Mouse (Mus musculus) forebrain, embryonic 10.5 days (tissue): ENCODE data around the gene Fcnb. TPM values are rescaled to one million over a fixed set of nuclear protein-coding genes. Genes with fewer than 3 reads are reported as not detected.

Experiments
- DNase-seq: peaks from one replicate; pipeline ENCODE4 v3.0.0-alpha.2; 2017; ENCODE audit warnings: low spot score; ENCODE audit errors: extremely low spot score
- H3K27ac ChIP-seq: fragments of 300-500 bp; sonication (generic); 2 replicates; pipeline ENCODE4 v1.5.1; 2016; ENCODE audit warnings: mild to moderate bottlenecking
- H3K27me3 ChIP-seq: fragments of 300-500 bp; sonication (generic); 2 replicates; pipeline ENCODE4 v1.6.1; 2016; ENCODE audit warnings: mild to moderate bottlenecking; ENCODE audit not compliant: poor library complexity, severe bottlenecking
- H3K36me3 ChIP-seq: fragments of 300-500 bp; sonication (generic); replicated peaks from 2 replicates; pipeline ENCODE4 v1.6.1; 2016; ENCODE audit warnings: mild to moderate bottlenecking, moderate library complexity
- H3K4me1 ChIP-seq: fragments of 300-500 bp; sonication (generic); 2 replicates; pipeline ENCODE4 v1.6.1; 2016
- H3K4me3 ChIP-seq: fragments of 300-500 bp; sonication (generic); 2 replicates; pipeline ENCODE4 v1.5.1; 2016; ENCODE audit warnings: mild to moderate bottlenecking, moderate library complexity
- H3K9me3 ChIP-seq: fragments of 300-500 bp; sonication (generic); 2 replicates; pipeline ENCODE4 v1.6.1; 2016; ENCODE audit warnings: mild to moderate bottlenecking, moderate library complexity
- WGBS: fragments of 180-500 bp; shearing (Covaris S2); methylation state at CpG from one replicate; pipeline ENCODE4 v1.1.7; 2016; 5-methylcytosine and 5-hydroxymethylcytosine counted together
- polyA plus RNA-seq: library from polyadenylated mRNA; unstranded; fragments of >200 nt; fragmentation: Nextera tagmentation; extraction: Ambion mirVana; gene quantifications from 2 replicates; pipeline ENCODE4 v1.2.1, GENCODE M21; 2016

Gene Fcnb
- polyA plus RNA-seq, 1 experiment from 2014 or later, result not detected

- H3K4me1 ChIP-seq, result 0 out of 2 replicates have a peak, but pooled peaks cover 4% of the 10 kb centered on the region
- WGBS, result 92% methylated on average over 12 of the region's 12 CpGs
Measured at GRCm38 (mm10) chr2:28037505-28038390, 46.9 kb downstream of the Fcnb start.

GRCm38 (mm10) chr2:28036788-28037187 is 47.9 kb downstream of the Fcnb start:
- Histone ChIP-seq H3K27ac (no peak overlapping the region), H3K4me1 (0 out of 2 replicates have a peak, but pooled peaks cover 4% of the 10 kb centered on the region), H3K27me3 (no peaks in the 10 kb centered on the region), H3K36me3 (peaks cover 7% of the 10 kb centered on the region), H3K4me3 (no peak overlapping the region), H3K9me3 (no peaks in the 10 kb centered on the region)
- DNase-seq, result no peak
- 87% methylated on average over 13 of the region's 13 CpGs for WGBS

More at GRCm38 (mm10) chr2:28037505-28038390, 46.9 kb downstream of the Fcnb start:
- no peak for DNase-seq
- Histone ChIP-seq H3K27me3 (no peaks in the 10 kb centered on the region), H3K27ac (no peak overlapping the region), H3K36me3 (peaks cover 7% of the 10 kb centered on the region), H3K9me3 (no peaks in the 10 kb centered on the region), H3K4me3 (no peak overlapping the region)

DNA sequence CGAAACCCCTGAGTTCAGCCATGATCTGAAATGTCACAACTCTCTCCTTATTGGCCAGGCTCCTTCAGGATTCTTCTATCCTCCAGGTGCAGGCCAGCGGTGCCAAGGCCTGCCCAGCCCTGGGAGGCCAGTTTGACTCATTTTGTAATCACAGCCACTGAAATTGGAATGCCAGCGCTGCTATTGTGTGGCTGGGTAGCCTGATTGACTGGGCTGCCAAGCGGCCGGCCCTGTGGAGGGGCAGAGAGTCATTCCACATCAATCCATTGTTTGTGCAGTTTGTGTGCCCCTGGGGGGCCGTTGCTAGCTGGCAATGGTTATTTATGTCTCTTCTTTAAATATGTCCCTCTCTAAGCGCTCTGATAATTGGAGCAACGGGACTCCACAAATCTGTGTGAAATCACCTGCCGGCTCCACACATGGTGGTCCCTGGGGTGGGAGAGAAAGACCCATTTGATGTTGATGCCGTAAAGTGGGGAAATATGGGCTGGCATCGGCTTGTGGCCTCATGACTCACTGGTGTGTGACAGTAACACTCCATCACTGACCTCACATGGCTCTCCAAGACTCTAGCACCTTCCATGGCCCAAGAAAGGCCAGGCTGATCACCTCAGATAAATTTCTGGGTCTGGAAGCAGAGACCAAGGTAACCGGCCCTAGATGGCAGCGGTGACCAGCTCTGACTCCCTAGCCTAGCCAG is 50.5 kb downstream of the Fcnb start:
- Histone ChIP-seq H3K27me3 (no peaks in the 10 kb centered on the region), H3K4me3 (no peak overlapping the region), H3K9me3 (no peaks in the 10 kb centered on the region), H3K27ac (no peak overlapping the region), H3K4me1 (0 out of 2 replicates have a peak, but pooled peaks cover 4% of the 10 kb centered on the region), H3K36me3 (peaks cover 17% of the 10 kb centered on the region)
- 82% methylated on average over 13 of the region's 13 CpGs for WGBS
- DNase-seq, result no peak

- 0 out of 2 replicates have a peak, but pooled peaks cover 4% of the 10 kb centered on the region for H3K4me1 ChIP-seq
- no peak for DNase-seq
- WGBS, result 96% methylated on average over 11 of the region's 11 CpGs
- no peak overlapping the region for H3K27ac ChIP-seq
- H3K27me3 ChIP-seq, result no peaks in the 10 kb centered on the region
- H3K9me3 ChIP-seq, result no peaks in the 10 kb centered on the region
- peaks cover 34% of the 10 kb centered on the region for H3K36me3 ChIP-seq
- no peak overlapping the region for H3K4me3 ChIP-seq
Measured at GRCm38 (mm10) chr2:28032469-28032868, 52.2 kb downstream of the Fcnb start.

DNA sequence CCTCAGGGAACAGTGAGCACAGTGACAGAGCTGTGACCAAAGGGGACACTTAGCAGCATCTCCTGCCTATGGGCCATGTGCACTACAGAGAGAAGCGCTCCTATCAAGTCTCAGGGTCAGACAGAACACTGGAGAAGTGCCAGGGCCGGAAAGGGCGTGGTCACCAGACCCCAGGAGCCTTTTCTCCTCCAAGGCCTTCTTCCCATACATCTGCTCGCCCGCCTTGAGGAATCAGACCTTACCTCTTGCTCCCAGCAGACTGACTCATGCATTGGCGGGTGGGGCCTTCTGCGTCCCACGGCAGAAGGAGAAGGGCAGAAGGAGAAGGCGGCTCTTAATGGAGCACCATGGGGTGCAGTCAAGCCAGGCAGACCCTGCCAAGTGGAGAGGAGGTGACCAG is 52.8 kb downstream of the Fcnb start:
- H3K36me3 ChIP-seq, result peaks cover 37% of the 10 kb centered on the region
- DNase-seq, result no peak
- H3K4me1 ChIP-seq, result 0 out of 2 replicates have a peak, but pooled peaks cover 4% of the 10 kb centered on the region
- no peak overlapping the region for H3K27ac ChIP-seq
- 90% methylated on average over 9 of the region's 9 CpGs for WGBS
- H3K4me3 ChIP-seq, result no peak overlapping the region
- no peaks in the 10 kb centered on the region for H3K27me3 ChIP-seq
- H3K9me3 ChIP-seq, result no peaks in the 10 kb centered on the region

Other genes with a start within 250 kb of the Fcnb start
- gene Col5a1, start 198.5 kb downstream of the Fcnb start, polyA plus RNA-seq, result 11.0 and 11.1 TPM in 2 replicates
- 12.1 and 15.5 TPM in 2 replicates for gene Olfm1, start 108.1 kb upstream of the Fcnb start, polyA plus RNA-seq